27 mouse cellular contexts compared by ENCODE assay signal in the genomic region with DNA sequence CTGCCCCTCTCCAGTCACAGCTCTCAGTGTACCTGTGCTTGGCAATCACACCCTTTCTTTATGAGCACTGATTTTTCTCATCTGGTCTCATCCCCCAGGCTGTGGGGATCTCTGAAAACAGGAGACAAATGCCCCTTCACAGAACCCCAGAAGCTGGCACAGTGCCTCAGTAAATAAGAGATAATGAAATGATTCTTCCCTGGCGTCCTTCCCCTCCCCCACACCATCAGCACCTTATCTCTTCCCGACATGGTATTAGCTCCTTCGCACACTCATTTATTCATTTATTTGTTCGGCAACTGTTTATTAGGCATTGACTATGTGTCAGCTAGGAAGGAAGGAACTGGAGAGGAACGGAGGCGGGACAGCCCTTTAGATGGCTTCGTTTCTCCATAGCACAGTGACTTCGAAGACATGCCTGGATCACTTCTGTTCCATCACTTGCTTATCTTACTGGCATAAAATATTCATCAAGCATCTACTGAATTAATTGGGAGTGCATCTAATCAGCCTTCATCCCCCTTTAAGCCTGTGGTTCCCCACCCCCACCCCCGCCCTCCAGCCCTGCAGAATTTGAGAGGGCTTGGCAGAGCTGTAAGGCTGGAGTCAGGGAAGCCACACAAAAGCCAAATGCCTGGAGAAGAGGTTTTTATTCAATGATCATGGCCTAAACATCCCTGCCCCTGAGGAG. TPM values are rescaled to one million over a fixed set of nuclear protein-coding genes. Genes with fewer than 3 reads are reported as not detected.
DNase-seq lines count a peak whose midpoint lies in the region; ATAC-seq and TF ChIP-seq lines count a peak whose summit lies in the region.
"Had no signal": no experiment of that assay in that cellular context is flagged by ENCODE, and none has a peak within 500 bp of the region (broad histone marks: within the 10 kb centered on the region; RNA-seq: fewer than 3 reads in every experiment).

No protein-coding gene starts in this region.

- H3K4me2 ChIP-seq in forebrain, embryonic 13.5 days = peak overlapping the region; percentile 17; the same call in 1 of the 2 replicates
- no peak overlapping the region for H3K4me2 ChIP-seq in forebrain, embryonic 11.5 days (ENCODE audit: low read depth, low read length, severe bottlenecking)
- H3K4me2 ChIP-seq in forebrain, postnatal 0 days (ENCODE audit: low read depth) = no peak overlapping the region
- no peak overlapping the region for H3K4me2 ChIP-seq in hindbrain, postnatal 0 days (ENCODE audit: low read depth, low read length)
- no peak overlapping the region for H3K4me2 ChIP-seq in midbrain, postnatal 0 days (ENCODE audit: low read depth, low read length, poor library complexity, severe bottlenecking)
- H3K4me2 ChIP-seq: intestine, embryonic 15.5 days; limb, embryonic 13.5 days had no signal

- H3K36me3 ChIP-seq in forebrain, embryonic 13.5 days (ENCODE audit: poor library complexity, severe bottlenecking) = no peaks in the 10 kb centered on the region
- H3K36me3 ChIP-seq in forebrain, embryonic 11.5 days (ENCODE audit: control insufficient read depth, insufficient read depth, low read length) = no peaks in the 10 kb centered on the region
- no peaks in the 10 kb centered on the region for H3K36me3 ChIP-seq in forebrain, postnatal 0 days (ENCODE audit: insufficient read depth)
- no peaks in the 10 kb centered on the region for H3K36me3 ChIP-seq in hindbrain, postnatal 0 days (ENCODE audit: insufficient read depth, low read length)
- H3K36me3 ChIP-seq in midbrain, postnatal 0 days (ENCODE audit: insufficient read depth, low read length) = no peaks in the 10 kb centered on the region
- H3K36me3 ChIP-seq: intestine, embryonic 15.5 days; limb, embryonic 13.5 days had no signal

- ATAC-seq in forebrain, embryonic 13.5 days = peak; percentile 71
- no peak for ATAC-seq in forebrain, embryonic 11.5 days (replicated peaks; ENCODE audit: low FRiP score)
- peak; percentile 78 for ATAC-seq in forebrain, postnatal 0 days
- ATAC-seq in hindbrain, postnatal 0 days = no peak
- 0 out of 2 replicates have a peak, but pooled peaks have one; percentile 13 for ATAC-seq in midbrain, postnatal 0 days (ENCODE audit: low FRiP score)
- no peak for ATAC-seq in frontal cortex, adult (ENCODE audit: low TSS enrichment)
- ATAC-seq: intestine, embryonic 15.5 days; lung, postnatal 0 days had no signal

- H3K27ac ChIP-seq in forebrain, embryonic 13.5 days = peak overlapping the region; percentile 76
- no peak overlapping the region for H3K27ac ChIP-seq in forebrain, embryonic 11.5 days (ENCODE audit: low read depth, low read length)
- no peak overlapping the region for H3K27ac ChIP-seq in forebrain, postnatal 0 days (ENCODE audit: low read depth, low read length)
- H3K27ac ChIP-seq in hindbrain, postnatal 0 days = peak overlapping the region; percentile 26; the same call in 1 of the 2 replicates
- H3K27ac ChIP-seq in midbrain, postnatal 0 days (ENCODE audit: low read depth, low read length) = no peak overlapping the region
- H3K27ac ChIP-seq: intestine, embryonic 15.5 days; limb, embryonic 13.5 days; liver, embryonic 14.5 days had no signal

- no peak overlapping the region for H3K9ac ChIP-seq in forebrain, embryonic 13.5 days
- no peak overlapping the region for H3K9ac ChIP-seq in forebrain, embryonic 11.5 days (ENCODE audit: low read length)
- no peak overlapping the region for H3K9ac ChIP-seq in forebrain, postnatal 0 days
- H3K9ac ChIP-seq in hindbrain, postnatal 0 days (replicated peaks; ENCODE audit: low read length) = no peak overlapping the region
- no peak overlapping the region for H3K9ac ChIP-seq in midbrain, postnatal 0 days (replicated peaks; ENCODE audit: low read length, poor library complexity, severe bottlenecking)
- H3K9ac ChIP-seq: intestine, embryonic 15.5 days; limb, embryonic 13.5 days; liver, embryonic 14.5 days had no signal

- no peak for TF ChIP-seq CTCF in forebrain, postnatal 0 days (IDR thresholded peaks at IDR 0.05; ENCODE audit: low read depth)
- no peak for TF ChIP-seq CTCF in hindbrain, postnatal 0 days (IDR thresholded peaks at IDR 0.05; ENCODE audit: low read depth)
- TF ChIP-seq CTCF in midbrain, postnatal 0 days (IDR thresholded peaks at IDR 0.05) = no peak

- WGBS in forebrain, embryonic 13.5 days = 44% methylated on average over 9 of the region's 9 CpGs
- 67% methylated on average over 9 of the region's 9 CpGs for WGBS in forebrain, embryonic 11.5 days
- 23% methylated on average over 9 of the region's 9 CpGs for WGBS in forebrain, postnatal 0 days
- 29% methylated on average over 9 of the region's 9 CpGs for WGBS in hindbrain, postnatal 0 days
- WGBS in midbrain, postnatal 0 days = 25% methylated on average over 9 of the region's 9 CpGs

- no peaks in the 10 kb centered on the region for H3K27me3 ChIP-seq in forebrain, embryonic 13.5 days
- no peaks in the 10 kb centered on the region for H3K27me3 ChIP-seq in forebrain, embryonic 11.5 days (ENCODE audit: control insufficient read depth, insufficient read depth, low read length)
- no peaks in the 10 kb centered on the region for H3K27me3 ChIP-seq in forebrain, postnatal 0 days (ENCODE audit: insufficient read depth, low read length)
- H3K27me3 ChIP-seq in hindbrain, postnatal 0 days (ENCODE audit: insufficient read depth, low read length) = no peaks in the 10 kb centered on the region
- H3K27me3 ChIP-seq in midbrain, postnatal 0 days (ENCODE audit: insufficient read depth, low read length) = no peaks in the 10 kb centered on the region
- H3K27me3 ChIP-seq: intestine, embryonic 15.5 days had no signal

- no peak for DNase-seq in forebrain, embryonic 11.5 days (ENCODE audit: low spot score)
- DNase-seq in forebrain, postnatal 0 days = peak; percentile 42
- DNase-seq in hindbrain, postnatal 0 days (ENCODE audit: low spot score) = peak; percentile 51
- DNase-seq in midbrain, postnatal 0 days (ENCODE audit: low spot score) = peak; percentile 38
- DNase-seq in testis, postnatal 10 days (ENCODE audit: low spot score) = no peak
- no peak for DNase-seq in kidney, adult 11 months
- DNase-seq: adrenal gland, postnatal 10 days; cerebellum, adult 8-10 months; gastrocnemius, postnatal 10 days; heart, postnatal 14 days; spleen, adult 18-20 months; thymus, adult 2 months had no signal

- no peaks in the 10 kb centered on the region for H3K9me3 ChIP-seq in forebrain, embryonic 13.5 days (replicated peaks)
- no peaks in the 10 kb centered on the region for H3K9me3 ChIP-seq in forebrain, embryonic 11.5 days (ENCODE audit: control insufficient read depth, low read length)
- H3K9me3 ChIP-seq in forebrain, postnatal 0 days (ENCODE audit: low read length) = no peaks in the 10 kb centered on the region
- no peaks in the 10 kb centered on the region for H3K9me3 ChIP-seq in hindbrain, postnatal 0 days (ENCODE audit: low read length)
- no peaks in the 10 kb centered on the region for H3K9me3 ChIP-seq in midbrain, postnatal 0 days (ENCODE audit: low read length)
- H3K9me3 ChIP-seq: intestine, embryonic 15.5 days; limb, embryonic 13.5 days had no signal

- H3K4me3 ChIP-seq in forebrain, embryonic 13.5 days = no peak overlapping the region
- no peak overlapping the region for H3K4me3 ChIP-seq in forebrain, embryonic 11.5 days (ENCODE audit: low read depth, low read length)
- H3K4me3 ChIP-seq in forebrain, postnatal 0 days (ENCODE audit: low read depth, low read length) = no peak overlapping the region
- H3K4me3 ChIP-seq in hindbrain, postnatal 0 days (ENCODE audit: low read length) = no peak overlapping the region
- no peak overlapping the region for H3K4me3 ChIP-seq in midbrain, postnatal 0 days (ENCODE audit: low read depth, low read length)
- H3K4me3 ChIP-seq: intestine, embryonic 15.5 days; limb, embryonic 13.5 days; myocyte had no signal

- peaks cover 29% of the 10 kb centered on the region for H3K4me1 ChIP-seq in forebrain, embryonic 13.5 days
- H3K4me1 ChIP-seq in forebrain, embryonic 11.5 days (replicated peaks; ENCODE audit: control insufficient read depth, insufficient read depth, low read length) = no peaks in the 10 kb centered on the region
- H3K4me1 ChIP-seq in forebrain, postnatal 0 days (ENCODE audit: insufficient read depth) = no peaks in the 10 kb centered on the region
- H3K4me1 ChIP-seq in hindbrain, postnatal 0 days (ENCODE audit: insufficient read depth, low read length) = peaks cover 6% of the 10 kb centered on the region
- no peaks in the 10 kb centered on the region for H3K4me1 ChIP-seq in midbrain, postnatal 0 days (ENCODE audit: insufficient read depth, low read length)
- H3K4me1 ChIP-seq: intestine, embryonic 15.5 days had no signal

RNA-seq across cellular contexts. Expression of a gene that starts 51.6 kb away (rescaled TPM):
- polyA plus RNA-seq in forebrain, embryonic 13.5 days (2015; fragmentation: Nextera tagmentation; extraction: Ambion mirVana) = not detected in 2 replicates
- not detected in 2 replicates for polyA plus RNA-seq in forebrain, embryonic 11.5 days (2014; fragmentation: Nextera tagmentation; extraction: Ambion mirVana)
- total RNA-seq in forebrain, postnatal 0 days (2014; rRNA removed) = not detected in 2 replicates
- polyA plus RNA-seq in forebrain, postnatal 0 days (2015; fragmentation: Nextera tagmentation; extraction: Ambion mirVana) = not detected in 2 replicates
- total RNA-seq in hindbrain, postnatal 0 days (2014; rRNA removed) = not detected in 2 replicates
- polyA plus RNA-seq in hindbrain, postnatal 0 days (2015; fragmentation: Nextera tagmentation; extraction: Ambion mirVana) = not detected in 2 replicates
- total RNA-seq in midbrain, postnatal 0 days (2014; rRNA removed) = not detected in 2 replicates
- not detected in 2 replicates for polyA plus RNA-seq in midbrain, postnatal 0 days (2015; fragmentation: Nextera tagmentation; extraction: Ambion mirVana)
- total RNA-seq: adrenal gland, postnatal 10 days; CH12.LX; common myeloid progenitor, adult 5-6 weeks; gastrocnemius, postnatal 10 days; heart, adult 8-10 months; heart, postnatal 14 days; megakaryocyte, adult 5-6 weeks had no signal
- polyA plus RNA-seq: embryonic facial prominence, embryonic 11.5 days; intestine, embryonic 15.5 days; kidney, embryonic 16.5 days; limb, embryonic 13.5 days; liver, embryonic 14.5 days; lung, postnatal 0 days; stomach, embryonic 14.5 days; thymus, adult 2 months; urinary bladder, adult 2 months had no signal

Comparison
In these comparisons a context has a peak if more than half of its experiments do, and no peak if none do; other contexts are left out.
1. ATAC-seq: peak in forebrain, embryonic 13.5 days (single experiment), forebrain, postnatal 0 days (single experiment) and midbrain, postnatal 0 days (single experiment); none in forebrain, embryonic 11.5 days (single experiment), hindbrain, postnatal 0 days (single experiment) and frontal cortex, adult (single experiment).
2. H3K27ac ChIP-seq: peak in forebrain, embryonic 13.5 days (single experiment) and hindbrain, postnatal 0 days (single experiment); none in forebrain, embryonic 11.5 days (single experiment), forebrain, postnatal 0 days (single experiment) and midbrain, postnatal 0 days (single experiment).
3. DNase-seq: peak in forebrain, postnatal 0 days (single experiment), hindbrain, postnatal 0 days (single experiment) and midbrain, postnatal 0 days (single experiment); none in forebrain, embryonic 11.5 days (single experiment), testis, postnatal 10 days (single experiment) and kidney, adult 11 months (single experiment).